Mouse (Mus musculus) E14TG2a.4 (cell line): ENCODE measurements around the gene Dapp1.

Experiments used
- CTCF ChIP-seq: conservative IDR thresholded peaks from 2 replicates; pipeline ENCODE4 v1.5.1; 2014; ENCODE audit warnings: low read length
- NANOG ChIP-seq: IDR thresholded peaks from 2 replicates; pipeline ENCODE4 v1.6.1; 2014; ENCODE audit warnings: borderline replicate concordance, low read length, mixed read lengths
- POU5F1 ChIP-seq: IDR thresholded peaks from 2 replicates; pipeline ENCODE4 v1.6.1; 2014; ENCODE audit warnings: low read length, borderline replicate concordance

GRCm38 (mm10) chr3:137947525-137947924 lies 33.8 kb downstream of the Dapp1 start:
- no peak for TF ChIP-seq CTCF
- no peak for TF ChIP-seq NANOG
- TF ChIP-seq POU5F1, result no peak
